Mouse (Mus musculus) retina, postnatal 1 day (tissue): Measurements from ENCODE around the gene Selenop.

ENCODE experiments used
- DNase-seq: peaks from one replicate; pipeline ENCODE4 v3.0.0-alpha.2; 2012

The Selenop gene

GRCm38 (mm10) chr15:3271216-3271615, 2.9 kb downstream of the Selenop start:
- no peak for DNase-seq

GRCm38 (mm10) chr15:3273191-3273590, 4.8 kb downstream of the Selenop start:
- no peak for DNase-seq

GRCm38 (mm10) chr15:3277391-3277790, 9.0 kb downstream of the Selenop start:
- no peak for DNase-seq

GRCm38 (mm10) chr15:3279242-3279641, 10.9 kb downstream of the Selenop start:
- no peak for DNase-seq

GRCm38 (mm10) chr15:3281216-3281615, 12.9 kb downstream of the Selenop start:
- no peak for DNase-seq

GRCm38 (mm10) chr15:3281737-3282136, 13.4 kb downstream of the Selenop start:
- DNase-seq, result no peak

GRCm38 (mm10) chr15:3286032-3286431, 17.7 kb downstream of the Selenop start:
- DNase-seq, result no peak

- no peak for DNase-seq
Observed at GRCm38 (mm10) chr15:3290435-3290834, 22.1 kb downstream of the Selenop start.

- no peak for DNase-seq
Observed at GRCm38 (mm10) chr15:3293477-3293876, 25.1 kb downstream of the Selenop start.

- no peak for DNase-seq
Observed at GRCm38 (mm10) chr15:3295986-3296385, 27.6 kb downstream of the Selenop start.

- no peak for DNase-seq
Observed at GRCm38 (mm10) chr15:3297615-3298014, 29.3 kb downstream of the Selenop start.

GRCm38 (mm10) chr15:3300361-3301100, 32.2 kb downstream of the Selenop start:
- no peak for DNase-seq

- no peak for DNase-seq
Observed at GRCm38 (mm10) chr15:3303426-3303825, 35.1 kb downstream of the Selenop start, which contains the start of gene Ccdc152. Gene Ccdc152, minus strand, starts transcription at chr15:3303526.

GRCm38 (mm10) chr15:3309856-3310255, 41.5 kb downstream of the Selenop start:
- no peak for DNase-seq

GRCm38 (mm10) chr15:3312937-3313336, 44.6 kb downstream of the Selenop start:
- DNase-seq, result no peak

GRCm38 (mm10) chr15:3316617-3317016, 48.3 kb downstream of the Selenop start:
- DNase-seq, result no peak

- no peak for DNase-seq
Observed at GRCm38 (mm10) chr15:3319929-3320328, 51.6 kb downstream of the Selenop start.

- no peak for DNase-seq
Observed at GRCm38 (mm10) chr15:3323041-3323440, 54.7 kb downstream of the Selenop start.
